ENCODE assay signal across 9 mouse cellular contexts in genomic region chr16:37584218-37585035, GRCm38 (mm10). TPM values are rescaled to one million over a fixed set of nuclear protein-coding genes. Genes with fewer than 3 reads are reported as not detected.
A peak's percentile ranks its signal among the peaks of the same experiment; 100 is the strongest.
DNase-seq lines count a peak whose midpoint lies in the region; ATAC-seq lines count a peak whose summit lies in the region.
"Had no signal": no experiment of that assay in that cellular context is flagged by ENCODE, and none has a peak within 500 bp of the region (broad histone marks: within the 10 kb centered on the region; RNA-seq: fewer than 3 reads in every experiment).

No protein-coding gene starts in this region.

- 5% methylated on average over 25 of the region's 25 CpGs for WGBS in intestine, embryonic 16.5 days
- WGBS in midbrain, embryonic 14.5 days, result under 1% methylated on average over 25 of the region's 25 CpGs
- 6% methylated on average over 25 of the region's 25 CpGs for WGBS in stomach, embryonic 16.5 days

- peak overlapping the region; percentile 66 for H3K4me2 ChIP-seq in intestine, embryonic 16.5 days (ENCODE audit: low read depth, low read length)
- H3K4me2 ChIP-seq in midbrain, embryonic 14.5 days (ENCODE audit: low read length), result peak overlapping the region; percentile 45
- peak overlapping the region; percentile 58 for H3K4me2 ChIP-seq in stomach, embryonic 16.5 days (ENCODE audit: low read depth, low read length)

- peak; percentile 48 for DNase-seq in adrenal gland, postnatal 25 days
- peak; percentile 9 to 21 for DNase-seq in gastrocnemius, postnatal 36 days
- DNase-seq in left cerebral cortex, postnatal 36 days (ENCODE audit: low spot score in 2 of 2), result peak; percentile 58 to 65
- DNase-seq in midbrain, embryonic 14.5 days, result peak; percentile 86
- no peak for DNase-seq in B cell, adult 2 months

- H3K9me3 ChIP-seq in intestine, embryonic 16.5 days (ENCODE audit: control insufficient read depth, low read length), result no peaks in the 10 kb centered on the region
- H3K9me3 ChIP-seq in midbrain, embryonic 14.5 days (ENCODE audit: control insufficient read depth, low read length), result no peaks in the 10 kb centered on the region
- H3K9me3 ChIP-seq in stomach, embryonic 16.5 days (replicated peaks; ENCODE audit: control insufficient read depth, low read length), result no peaks in the 10 kb centered on the region

- peak overlapping the region; percentile 36 for H3K4me3 ChIP-seq in intestine, embryonic 16.5 days (ENCODE audit: low read length)
- H3K4me3 ChIP-seq in midbrain, embryonic 14.5 days (replicated peaks; ENCODE audit: low read depth, low read length), result peak overlapping the region; percentile 20
- H3K4me3 ChIP-seq in stomach, embryonic 16.5 days (replicated peaks; ENCODE audit: low read length), result peak overlapping the region; percentile 35
- H3K4me3 ChIP-seq: erythroblast, embryonic 14.5 days had no signal

- intact Hi-C loops in gastrocnemius, postnatal 36 days (cut with DNase I), result no loop called here
- intact Hi-C loops in left cerebral cortex, postnatal 36 days (cut with DNase I), result no loop called here

- H3K27me3 ChIP-seq in intestine, embryonic 16.5 days (replicated peaks; ENCODE audit: control insufficient read depth, insufficient read depth, low read length), result no peaks in the 10 kb centered on the region
- H3K27me3 ChIP-seq in midbrain, embryonic 14.5 days (ENCODE audit: control insufficient read depth, insufficient read depth, low read length), result no peaks in the 10 kb centered on the region
- H3K27me3 ChIP-seq in stomach, embryonic 16.5 days (ENCODE audit: control insufficient read depth, insufficient read depth, low read length), result no peaks in the 10 kb centered on the region

- peak; percentile 82 for ATAC-seq in common myeloid progenitor, adult 5-6 weeks (replicated peaks; ENCODE audit: low read depth, poor library complexity, severe bottlenecking)
- peak; percentile 88 for ATAC-seq in intestine, embryonic 16.5 days
- peak; percentile 85 for ATAC-seq in midbrain, embryonic 14.5 days (ENCODE audit: low FRiP score, low TSS enrichment)
- ATAC-seq in stomach, embryonic 16.5 days (ENCODE audit: insufficient read depth, low FRiP score), result peak; percentile 72; the same call in 1 of the 2 replicates

- no peaks in the 10 kb centered on the region for H3K36me3 ChIP-seq in intestine, embryonic 16.5 days (ENCODE audit: control insufficient read depth, insufficient read depth, low read length)
- H3K36me3 ChIP-seq in midbrain, embryonic 14.5 days (ENCODE audit: control insufficient read depth, insufficient read depth, low read length), result no peaks in the 10 kb centered on the region
- H3K36me3 ChIP-seq in stomach, embryonic 16.5 days (ENCODE audit: control insufficient read depth, insufficient read depth, low read length), result no peaks in the 10 kb centered on the region

- H3K27ac ChIP-seq in intestine, embryonic 16.5 days (ENCODE audit: low read length), result peak overlapping the region; percentile 70
- peak overlapping the region; percentile 90 for H3K27ac ChIP-seq in midbrain, embryonic 14.5 days (replicated peaks; ENCODE audit: low read depth, low read length)
- peak overlapping the region; percentile 28 for H3K27ac ChIP-seq in stomach, embryonic 16.5 days (ENCODE audit: low read length)

- peaks cover 8% of the 10 kb centered on the region; the same call in 1 of the 2 replicates for H3K4me1 ChIP-seq in intestine, embryonic 16.5 days (ENCODE audit: control insufficient read depth, insufficient read depth, low read length)
- H3K4me1 ChIP-seq in midbrain, embryonic 14.5 days (ENCODE audit: control insufficient read depth, insufficient read depth, low read length), result peaks cover 36% of the 10 kb centered on the region
- H3K4me1 ChIP-seq in stomach, embryonic 16.5 days (ENCODE audit: control insufficient read depth, insufficient read depth, low read length), result no peaks in the 10 kb centered on the region

- H3K9ac ChIP-seq in intestine, embryonic 16.5 days (ENCODE audit: low read depth, low read length), result peak overlapping the region; percentile 48
- H3K9ac ChIP-seq in midbrain, embryonic 14.5 days (replicated peaks; ENCODE audit: low read length), result peak overlapping the region; percentile 42; the same call in 1 of the 2 replicates
- peak overlapping the region; percentile 57 for H3K9ac ChIP-seq in stomach, embryonic 16.5 days (ENCODE audit: low read length)

RNA-seq across cellular contexts. Expression of gene Hgd, which starts 4.5 kb away (rescaled TPM):
- 7.7 TPM in 1 of 2 replicates, not detected in the other for total RNA-seq in adrenal gland, postnatal 25 days (2021)
- 0.63 TPM in 1 of 2 replicates, not detected in the other for total RNA-seq in common myeloid progenitor, adult 5-6 weeks (2017)
- not detected for total RNA-seq in gastrocnemius, postnatal 36 days (2021)
- 1.2 TPM in 2 replicates for polyA plus RNA-seq in intestine, embryonic 16.5 days (2015; fragmentation: Nextera tagmentation; extraction: Ambion mirVana)
- not detected for total RNA-seq in left cerebral cortex, postnatal 36 days (2021)
- 0.13 TPM in 1 of 2 replicates, not detected in the other for polyA plus RNA-seq in midbrain, embryonic 14.5 days (2014; fragmentation: Nextera tagmentation; extraction: Ambion mirVana)
- 2.1 TPM in 2 replicates for polyA plus RNA-seq in stomach, embryonic 16.5 days (2015; fragmentation: Nextera tagmentation; extraction: Ambion mirVana)
- polyA plus RNA-seq: erythroblast, embryonic 14.5 days had no signal

RNA-seq across cellular contexts. Expression of gene Rabl3, which starts 44.7 kb away (rescaled TPM):
- total RNA-seq in adrenal gland, postnatal 25 days (2021), result 11.4 and 12.3 TPM in 2 replicates
- 11.0 and 11.5 TPM in 2 replicates for total RNA-seq in common myeloid progenitor, adult 5-6 weeks (2017)
- 1 to 10 TPM; 4.9 to 6.3 TPM for total RNA-seq in gastrocnemius, postnatal 36 days (2021)
- polyA plus RNA-seq in intestine, embryonic 16.5 days (2015; fragmentation: Nextera tagmentation; extraction: Ambion mirVana), result 30.2 and 31.0 TPM in 2 replicates
- total RNA-seq in left cerebral cortex, postnatal 36 days (2021), result 10 to 100 TPM in 1 of 2 experiments, 1 to 10 TPM in 1; 9.0 to 10.1 TPM
- 20.5 and 26.3 TPM in 2 replicates for polyA plus RNA-seq in midbrain, embryonic 14.5 days (2014; fragmentation: Nextera tagmentation; extraction: Ambion mirVana)
- 21.8 and 22.4 TPM in 2 replicates for polyA plus RNA-seq in stomach, embryonic 16.5 days (2015; fragmentation: Nextera tagmentation; extraction: Ambion mirVana)

RNA-seq across cellular contexts. Expression of gene Gtf2e1, which starts 44.8 kb away (rescaled TPM):
- 14.5 and 18.9 TPM in 2 replicates for total RNA-seq in adrenal gland, postnatal 25 days (2021)
- total RNA-seq in common myeloid progenitor, adult 5-6 weeks (2017), result 16.5 and 26.9 TPM in 2 replicates
- total RNA-seq in gastrocnemius, postnatal 36 days (2021), result 1 to 10 TPM; 6.2 to 7.0 TPM
- polyA plus RNA-seq in intestine, embryonic 16.5 days (2015; fragmentation: Nextera tagmentation; extraction: Ambion mirVana), result 16.4 and 17.3 TPM in 2 replicates
- 10 to 100 TPM; 14.1 to 16.7 TPM for total RNA-seq in left cerebral cortex, postnatal 36 days (2021)
- 29.8 and 41.5 TPM in 2 replicates for polyA plus RNA-seq in midbrain, embryonic 14.5 days (2014; fragmentation: Nextera tagmentation; extraction: Ambion mirVana)
- polyA plus RNA-seq in stomach, embryonic 16.5 days (2015; fragmentation: Nextera tagmentation; extraction: Ambion mirVana), result 20.1 and 21.3 TPM in 2 replicates

Comparison
In these comparisons a context has a peak if more than half of its experiments do, and no peak if none do; other contexts are left out.
1. DNase-seq: peak in adrenal gland, postnatal 25 days (single experiment), gastrocnemius, postnatal 36 days (2 of 2), left cerebral cortex, postnatal 36 days (2 of 2) and midbrain, embryonic 14.5 days (single experiment); none in B cell, adult 2 months (0 of 2).
2. H3K27ac ChIP-seq: peak in every context shown above with its lines; median percentile 90 in midbrain, embryonic 14.5 days; 70 in intestine, embryonic 16.5 days; 28 in stomach, embryonic 16.5 days.
3. Peak in every context shown above with its lines, with median percentiles within 50 percentile points of each other: ATAC-seq, H3K4me2 ChIP-seq, H3K4me3 ChIP-seq and H3K9ac ChIP-seq.